Mouse (Mus musculus) adrenal gland, postnatal 14 days (tissue): Measurements from ENCODE around the gene Zic1. TPM values are rescaled to one million over a fixed set of nuclear protein-coding genes. Genes with fewer than 3 reads are reported as not detected.

Source experiments
- DNase-seq: peaks from one replicate; pipeline ENCODE4 v3.0.0; 2021; ENCODE audit warnings: mixed read lengths
- total RNA-seq: library from RNA; stranded (reverse); gene quantifications from 2 replicates; pipeline ENCODE4 v1.2.3, GENCODE M21; 2021

Gene Zic1
- total RNA-seq, 1 experiment from 2014 or later: not detected

- no peak for DNase-seq
These were observed 18.5 kb upstream of the Zic1 start for GRCm38 (mm10) chr9:91384136-91384500.

GRCm38 (mm10) chr9:91383441-91384135 lies 18.0 kb upstream of the Zic1 start:
- no peak for DNase-seq

- DNase-seq: no peak
These were observed 17.1 kb upstream of the Zic1 start for GRCm38 (mm10) chr9:91382471-91383255.

- DNase-seq: no peak
These were observed 16.4 kb upstream of the Zic1 start for GRCm38 (mm10) chr9:91382111-91382379.

GRCm38 (mm10) chr9:91381284-91382110 lies 15.9 kb upstream of the Zic1 start:
- peak; percentile 39 for DNase-seq

GRCm38 (mm10) chr9:91380458-91380914 lies 14.9 kb upstream of the Zic1 start:
- DNase-seq: no peak

- no peak for DNase-seq
These were observed 14.3 kb upstream of the Zic1 start for GRCm38 (mm10) chr9:91379781-91380457.

- DNase-seq: no peak
These were observed 13.7 kb upstream of the Zic1 start for GRCm38 (mm10) chr9:91379300-91379635.

- no peak for DNase-seq
These were observed 13.0 kb upstream of the Zic1 start for GRCm38 (mm10) chr9:91378411-91379299.

GRCm38 (mm10) chr9:91377873-91378150 lies 12.2 kb upstream of the Zic1 start:
- DNase-seq: no peak

GRCm38 (mm10) chr9:91377036-91377872 lies 11.6 kb upstream of the Zic1 start:
- DNase-seq: no peak

- DNase-seq: no peak
These were observed 9.1 kb upstream of the Zic1 start for GRCm38 (mm10) chr9:91374665-91375064.

- no peak for DNase-seq
These were observed 8.4 kb upstream of the Zic1 start for GRCm38 (mm10) chr9:91373811-91374575.

GRCm38 (mm10) chr9:91371608-91372007 lies 6.0 kb upstream of the Zic1 start:
- no peak for DNase-seq

GRCm38 (mm10) chr9:91371011-91371410 lies 5.4 kb upstream of the Zic1 start:
- no peak for DNase-seq

- DNase-seq: no peak
These were observed 4.6 kb upstream of the Zic1 start for GRCm38 (mm10) chr9:91370191-91370708.

GRCm38 (mm10) chr9:91369293-91369991 lies 3.8 kb upstream of the Zic1 start:
- DNase-seq: no peak

- DNase-seq: no peak
These were observed 3.3 kb upstream of the Zic1 start for GRCm38 (mm10) chr9:91368946-91369292.

- no peak for DNase-seq
These were observed 2.5 kb upstream of the Zic1 start for GRCm38 (mm10) chr9:91368150-91368549.
